ENCODE assay signal across 7 mouse cellular contexts in the genomic region with DNA sequence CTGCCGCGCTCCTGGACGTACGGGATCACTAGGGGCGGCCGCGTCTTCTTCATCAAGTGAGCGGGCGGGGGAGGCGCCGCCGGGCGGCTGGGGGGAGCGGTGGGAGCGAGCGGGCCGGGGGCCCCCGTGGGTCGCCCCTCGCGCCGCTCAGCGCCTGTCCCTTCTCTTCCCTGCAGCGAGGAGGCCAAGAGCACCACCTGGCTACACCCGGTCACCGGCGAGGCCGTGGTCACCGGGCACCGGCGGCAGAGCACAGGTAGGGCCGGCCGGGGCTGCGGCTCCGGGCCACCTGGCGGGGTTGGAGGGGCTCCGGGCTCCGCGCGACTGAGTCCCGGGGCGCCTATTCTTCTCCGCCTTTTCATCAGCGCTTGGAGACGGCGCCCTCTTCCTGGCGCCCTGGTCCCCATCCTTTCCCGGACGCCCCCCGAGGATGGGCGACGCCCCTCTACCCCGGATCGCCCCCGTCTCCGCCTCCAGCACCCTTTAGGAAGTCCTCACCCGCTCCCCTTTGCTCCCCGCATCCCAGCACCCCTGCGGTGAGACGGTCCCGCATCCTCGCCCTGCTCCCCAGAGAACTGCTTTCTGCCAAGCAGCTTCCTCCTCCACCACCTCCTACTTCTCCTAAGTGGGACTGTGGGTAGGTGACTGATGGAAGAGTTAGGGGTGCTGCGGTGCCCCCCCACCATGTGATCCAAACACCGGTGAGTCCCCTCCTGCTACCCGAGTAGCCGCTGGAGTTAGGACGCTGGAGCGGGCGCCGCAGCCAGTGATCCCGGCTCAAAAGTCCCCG. TPM values are rescaled to one million over a fixed set of nuclear protein-coding genes. Genes with fewer than 3 reads are reported as not detected.
DNase-seq lines count a peak whose midpoint lies in the region; ATAC-seq lines count a peak whose summit lies in the region.

No protein-coding gene starts in this region.

- no peaks in the 10 kb centered on the region for H3K9me3 ChIP-seq in hindbrain, embryonic 15.5 days
- no peaks in the 10 kb centered on the region; the same call in 1 of the 2 replicates for H3K9me3 ChIP-seq in limb, embryonic 11.5 days (ENCODE audit: control insufficient read depth, low read length)
- H3K9me3 ChIP-seq in midbrain, embryonic 13.5 days, result no peaks in the 10 kb centered on the region

- ATAC-seq in hindbrain, embryonic 15.5 days (ENCODE audit: low FRiP score, low read depth), result peak; percentile 79
- ATAC-seq in limb, embryonic 11.5 days (ENCODE audit: insufficient number of reproducible peaks, low FRiP score, low TSS enrichment, low read depth), result peak; percentile 74
- peak; percentile 85 for ATAC-seq in midbrain, embryonic 13.5 days

- peak overlapping the region; percentile 98 for H3K4me3 ChIP-seq in hindbrain, embryonic 15.5 days
- H3K4me3 ChIP-seq in limb, embryonic 11.5 days (ENCODE audit: low read depth, low read length), result peak overlapping the region; percentile 94
- H3K4me3 ChIP-seq in midbrain, embryonic 13.5 days (replicated peaks), result peak overlapping the region; percentile 97

- H3K36me3 ChIP-seq in hindbrain, embryonic 15.5 days, result 0 out of 2 replicates have a peak, but pooled peaks cover 2% of the 10 kb centered on the region
- H3K36me3 ChIP-seq in limb, embryonic 11.5 days (ENCODE audit: control insufficient read depth, insufficient read depth, low read length), result no peaks in the 10 kb centered on the region
- H3K36me3 ChIP-seq in midbrain, embryonic 13.5 days, result peaks cover 10% of the 10 kb centered on the region

- H3K27ac ChIP-seq in hindbrain, embryonic 15.5 days (replicated peaks), result peak overlapping the region; percentile 96
- H3K27ac ChIP-seq in limb, embryonic 11.5 days (replicated peaks; ENCODE audit: low read depth, low read length), result peak overlapping the region; percentile 91
- H3K27ac ChIP-seq in midbrain, embryonic 13.5 days, result peak overlapping the region; percentile 98

- peaks cover 41% of the 10 kb centered on the region for H3K4me1 ChIP-seq in hindbrain, embryonic 15.5 days (replicated peaks)
- H3K4me1 ChIP-seq in limb, embryonic 11.5 days (ENCODE audit: control insufficient read depth, insufficient read depth, low read length), result no peaks in the 10 kb centered on the region; the same call in 1 of the 2 replicates
- H3K4me1 ChIP-seq in midbrain, embryonic 13.5 days (replicated peaks), result peaks cover 42% of the 10 kb centered on the region

- peak overlapping the region; percentile 65 for H3K4me2 ChIP-seq in hindbrain, embryonic 15.5 days
- peak overlapping the region; percentile 62 for H3K4me2 ChIP-seq in limb, embryonic 11.5 days (ENCODE audit: low read depth, severe bottlenecking)
- peak overlapping the region; percentile 76 for H3K4me2 ChIP-seq in midbrain, embryonic 13.5 days (replicated peaks)

- WGBS in hindbrain, embryonic 15.5 days, result under 1% methylated on average over 46 of the region's 72 CpGs
- under 1% methylated on average over 62 of the region's 72 CpGs for WGBS in limb, embryonic 11.5 days
- under 1% methylated on average over 57 of the region's 72 CpGs for WGBS in midbrain, embryonic 13.5 days

- H3K9ac ChIP-seq in hindbrain, embryonic 15.5 days, result peak overlapping the region; percentile 99
- H3K9ac ChIP-seq in limb, embryonic 11.5 days (ENCODE audit: low read length), result peak overlapping the region; percentile 96
- H3K9ac ChIP-seq in midbrain, embryonic 13.5 days (replicated peaks), result peak overlapping the region; percentile 99

- DNase-seq in adipocyte (ENCODE audit: low spot score), result peak; percentile 22
- peak; percentile 67 for DNase-seq in cerebellum, adult 9-10 months
- peak; percentile 25 to 29 for DNase-seq in frontal cortex, postnatal 25 days (ENCODE audit: low spot score in 2 of 2)
- peak; percentile 70 for DNase-seq in limb, embryonic 11.5 days (ENCODE audit: low spot score)
- peak; percentile 13 to 26 for DNase-seq in spleen, postnatal 10 days (ENCODE audit: low spot score in 2 of 2)

- no peaks in the 10 kb centered on the region for H3K27me3 ChIP-seq in hindbrain, embryonic 15.5 days
- H3K27me3 ChIP-seq in limb, embryonic 11.5 days (ENCODE audit: control insufficient read depth, insufficient read depth, low read length), result no peaks in the 10 kb centered on the region
- H3K27me3 ChIP-seq in midbrain, embryonic 13.5 days, result no peaks in the 10 kb centered on the region

RNA-seq across cellular contexts. Expression of a gene that starts 0.5 kb away (rescaled TPM):
- polyA plus RNA-seq in hindbrain, embryonic 15.5 days (2015; fragmentation: Nextera tagmentation; extraction: Ambion mirVana), result 38.1 and 40.3 TPM in 2 replicates
- polyA plus RNA-seq in limb, embryonic 11.5 days (2014; fragmentation: Nextera tagmentation; extraction: Ambion mirVana), result 53.5 and 54.5 TPM in 2 replicates
- 39.9 and 41.8 TPM in 2 replicates for polyA plus RNA-seq in midbrain, embryonic 13.5 days (2015; fragmentation: Nextera tagmentation; extraction: Ambion mirVana)

Comparison
In these comparisons a context has a peak if more than half of its experiments do, and no peak if none do; other contexts are left out.
1. Peak in every context shown above with its lines: DNase-seq, ATAC-seq, H3K4me3 ChIP-seq and H3K27ac ChIP-seq.
2. DNase-seq: peak in every context shown above with its lines; median percentile 70 in limb, embryonic 11.5 days; 67 in cerebellum, adult 9-10 months; 27 in frontal cortex, postnatal 25 days; 22 in adipocyte; 20 in spleen, postnatal 10 days.